Mouse (Mus musculus) stomach, postnatal 0 days (tissue): ENCODE data around the gene Nt5c2. TPM values are rescaled to one million over a fixed set of nuclear protein-coding genes. Genes with fewer than 3 reads are reported as not detected.

Source experiments
- ATAC-seq: fragments of 200-750 bp; cut with Nextera tagmentation; 2 replicates; pipeline ENCODE4 v1.8.0; 2017; ENCODE audit not compliant: low FRiP score, low TSS enrichment
- DNase-seq: peaks from one replicate; pipeline ENCODE4 v3.0.0-alpha.2; 2016; ENCODE audit warnings: low spot score
- H3K27ac ChIP-seq: fragments of 300-500 bp; sonication (generic); replicated peaks from 2 replicates; pipeline ENCODE4 v1.5.1; 2014; ENCODE audit warnings: mild to moderate bottlenecking, control low read depth
- H3K27me3 ChIP-seq: fragments of 300-500 bp; sonication (generic); 2 replicates; pipeline ENCODE4 v1.6.1; 2014; ENCODE audit warnings: low read length; ENCODE audit not compliant: control insufficient read depth, insufficient read depth
- H3K36me3 ChIP-seq: fragments of 300-500 bp; sonication (generic); 2 replicates; pipeline ENCODE4 v1.6.1; 2014; ENCODE audit warnings: low read length, mixed read lengths; ENCODE audit not compliant: control insufficient read depth, insufficient read depth
- H3K4me1 ChIP-seq: fragments of 300-500 bp; sonication (generic); replicated peaks from 2 replicates; pipeline ENCODE4 v1.6.1; 2014; ENCODE audit warnings: antibody characterized with exemption; ENCODE audit not compliant: control insufficient read depth, insufficient read depth
- H3K4me2 ChIP-seq: fragments of 300-500 bp; sonication (generic); replicated peaks from 2 replicates; pipeline ENCODE4 v1.6.1; 2014; ENCODE audit warnings: low read depth, mild to moderate bottlenecking, control low read depth, moderate library complexity
- H3K4me3 ChIP-seq: fragments of 300-500 bp; sonication (generic); 2 replicates; pipeline ENCODE4 v1.5.1; 2014; ENCODE audit warnings: low read depth, low read length, control low read depth
- H3K9ac ChIP-seq: fragments of 300-500 bp; sonication (generic); 2 replicates; pipeline ENCODE4 v1.6.1; 2014; ENCODE audit warnings: mild to moderate bottlenecking, low read length, control low read depth, mixed read lengths
- H3K9me3 ChIP-seq: fragments of 300-500 bp; sonication (generic); 2 replicates; pipeline ENCODE4 v1.6.1; 2016; ENCODE audit warnings: low read length; ENCODE audit not compliant: control insufficient read depth
- CTCF ChIP-seq: IDR thresholded peaks from 2 replicates; pipeline ENCODE4 v1.5.1; 2016; ENCODE audit warnings: antibody characterized with exemption, low read depth, mild to moderate bottlenecking, moderate library complexity
- EP300 ChIP-seq: optimal IDR thresholded peaks from 2 replicates; pipeline ENCODE3; 2016; ENCODE audit warnings: antibody characterized with exemption
- WGBS: fragments of 180-500 bp; shearing (Covaris S2); extraction: QIAGEN DNeasy Blood & Tissue Kit; methylation state at CpG from one replicate; pipeline ENCODE4 v1.1.7; 2014; 5-methylcytosine and 5-hydroxymethylcytosine counted together
- polyA plus RNA-seq: library from polyadenylated mRNA; unstranded; fragments of >200 nt; fragmentation: Nextera tagmentation; extraction: Ambion mirVana; gene quantifications from 2 replicates; pipeline ENCODE4 v1.2.1, GENCODE M21; 2015

The Nt5c2 gene
- polyA plus RNA-seq, 1 experiment from 2014 or later: 70.9 TPM

DNA sequence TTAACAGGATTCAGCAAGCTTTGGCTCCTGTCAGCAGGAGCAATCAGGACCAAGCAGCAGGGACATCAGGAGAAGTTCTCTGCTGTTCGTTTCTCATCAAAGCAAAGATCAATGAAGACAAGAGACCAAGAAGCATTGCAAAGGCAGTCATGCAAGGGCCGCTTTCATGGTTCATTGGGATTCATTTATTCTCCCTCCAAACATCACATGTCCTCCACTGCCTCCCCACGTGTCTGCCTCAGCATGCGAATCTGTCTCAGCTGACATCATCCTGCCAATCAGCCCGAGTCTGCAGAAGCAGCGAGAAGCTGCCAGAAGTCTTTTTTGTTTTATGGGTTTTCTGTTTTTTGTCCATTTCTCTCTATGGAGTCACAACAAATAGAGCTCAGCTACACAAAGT lies 37.5 kb downstream of the Nt5c2 start:
- DNase-seq (no peak), ATAC-seq (no peak)
- H3K4me3 ChIP-seq: no peak overlapping the region
- no peak overlapping the region for H3K4me2 ChIP-seq
- no peaks in the 10 kb centered on the region for H3K4me1 ChIP-seq
- 64% methylated on average over 6 of the region's 6 CpGs for WGBS
- TF ChIP-seq EP300: no peak
- TF ChIP-seq CTCF: no peak
- no peak overlapping the region for H3K9ac ChIP-seq
- no peaks in the 10 kb centered on the region for H3K9me3 ChIP-seq
- H3K27ac ChIP-seq: no peak overlapping the region
- no peaks in the 10 kb centered on the region for H3K36me3 ChIP-seq
- H3K27me3 ChIP-seq: no peaks in the 10 kb centered on the region

DNA sequence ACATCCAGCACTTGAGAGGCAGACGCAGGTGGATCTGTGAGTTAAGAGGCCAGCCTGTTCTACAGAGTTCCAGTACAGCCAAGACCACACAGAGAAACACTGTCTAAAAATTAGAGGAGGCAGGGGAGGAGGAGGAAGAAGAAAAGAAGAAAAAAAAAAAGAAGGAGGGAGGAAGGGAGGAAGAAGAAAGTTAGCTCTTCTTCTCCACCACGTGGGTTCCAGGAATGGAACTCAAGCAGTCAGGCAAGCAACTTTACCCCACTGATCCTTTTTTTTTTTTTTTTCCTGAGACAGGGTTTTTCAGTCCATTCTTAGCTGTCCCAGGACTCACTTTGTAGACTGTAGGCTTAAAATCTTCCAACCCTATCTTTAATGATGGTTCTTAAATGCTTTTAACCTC lies 38.2 kb downstream of the Nt5c2 start:
- H3K36me3 ChIP-seq: no peaks in the 10 kb centered on the region
- no peaks in the 10 kb centered on the region for H3K27me3 ChIP-seq
- H3K9ac ChIP-seq: no peak overlapping the region
- TF ChIP-seq CTCF (no peak), EP300 (no peak)
- H3K4me2 ChIP-seq: no peak overlapping the region
- no peak overlapping the region for H3K27ac ChIP-seq
- no peak for DNase-seq
- no peaks in the 10 kb centered on the region for H3K9me3 ChIP-seq
- H3K4me3 ChIP-seq: no peak overlapping the region
- ATAC-seq: no peak
- 61% methylated on average over 2 of the region's 2 CpGs for WGBS
- H3K4me1 ChIP-seq: no peaks in the 10 kb centered on the region

GRCm38 (mm10) chr19:46975997-46976396 lies 39.0 kb downstream of the Nt5c2 start:
- no peaks in the 10 kb centered on the region for H3K27me3 ChIP-seq
- H3K36me3 ChIP-seq: no peaks in the 10 kb centered on the region
- ATAC-seq (no peak), DNase-seq (no peak)
- no peaks in the 10 kb centered on the region for H3K9me3 ChIP-seq
- no peak for TF ChIP-seq EP300
- no peak for TF ChIP-seq CTCF
- H3K9ac ChIP-seq: no peak overlapping the region
- H3K4me2 ChIP-seq: no peak overlapping the region
- whole genome bisulfite sequencing: 77% methylated on average over 8 of the region's 8 CpGs
- no peak overlapping the region for H3K27ac ChIP-seq
- no peaks in the 10 kb centered on the region for H3K4me1 ChIP-seq
- no peak overlapping the region for H3K4me3 ChIP-seq

DNA sequence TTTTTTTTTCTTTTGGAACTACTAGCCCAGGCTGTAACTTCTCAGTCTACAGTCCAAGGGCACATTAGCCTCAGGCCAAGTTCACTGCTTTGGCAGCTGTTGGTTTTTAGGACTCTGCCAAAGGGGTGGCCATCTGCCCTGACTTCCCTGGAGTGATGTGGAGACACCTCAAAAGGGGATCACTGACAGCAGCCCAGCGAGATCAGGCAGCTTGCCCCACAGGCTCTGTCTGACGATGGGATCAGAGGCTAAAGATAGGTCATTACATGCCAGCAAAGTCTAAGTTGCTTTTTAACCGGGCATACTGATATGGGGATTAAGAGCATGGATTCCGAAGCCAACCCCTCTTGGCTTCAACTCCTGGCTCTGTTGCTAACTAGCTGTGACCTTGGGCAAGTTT lies 39.4 kb downstream of the Nt5c2 start:
- TF ChIP-seq EP300 (no peak), CTCF (no peak)
- ATAC-seq: no peak

GRCm38 (mm10) chr19:46972159-46972558 lies 42.8 kb downstream of the Nt5c2 start:
- Histone ChIP-seq H3K36me3 (no peaks in the 10 kb centered on the region), H3K9ac (no peak overlapping the region), H3K27me3 (no peaks in the 10 kb centered on the region), H3K4me2 (no peak overlapping the region), H3K27ac (no peak overlapping the region), H3K4me1 (no peaks in the 10 kb centered on the region), H3K9me3 (no peaks in the 10 kb centered on the region), H3K4me3 (no peak overlapping the region)
- 0 out of 2 replicates have a peak, but pooled peaks have one; percentile 17 for ATAC-seq
- no peak for TF ChIP-seq EP300
- DNase-seq: no peak
- 89% methylated on average over 3 of the region's 3 CpGs for WGBS

More for the DNA sequence above, 39.4 kb downstream of the Nt5c2 start:
- Histone ChIP-seq H3K27ac (no peak overlapping the region), H3K4me1 (no peaks in the 10 kb centered on the region), H3K9ac (no peak overlapping the region), H3K9me3 (no peaks in the 10 kb centered on the region), H3K4me2 (no peak overlapping the region), H3K36me3 (no peaks in the 10 kb centered on the region), H3K4me3 (no peak overlapping the region), H3K27me3 (no peaks in the 10 kb centered on the region)
- no peak for DNase-seq
- WGBS: 57% methylated on average over 4 of the region's 4 CpGs

DNA sequence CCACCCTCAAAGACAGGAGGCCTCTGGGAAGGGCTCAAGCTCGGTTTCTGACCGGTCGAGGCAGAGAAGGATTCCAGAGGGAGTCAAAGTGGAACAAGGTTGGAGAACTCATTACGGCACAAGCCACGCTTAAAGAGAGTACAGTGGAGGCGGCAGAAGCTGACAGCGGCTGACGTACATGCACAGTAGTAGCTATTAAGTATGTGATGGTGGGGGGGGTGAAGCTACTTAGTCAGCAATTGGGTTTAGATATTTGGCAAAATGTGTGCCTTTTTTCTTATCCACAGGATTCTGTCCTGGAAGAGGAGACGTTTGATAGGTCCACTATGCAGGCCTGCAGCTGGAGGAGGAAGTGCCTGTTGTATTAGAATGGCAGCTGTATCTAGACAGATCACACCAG lies 43.2 kb downstream of the Nt5c2 start:
- no peak for DNase-seq
- peak overlapping the region; percentile 73; the same call in 1 of the 2 replicates for H3K27ac ChIP-seq
- 64% methylated on average over 9 of the region's 9 CpGs for WGBS
- no peak overlapping the region for H3K4me3 ChIP-seq
- no peaks in the 10 kb centered on the region for H3K4me1 ChIP-seq
- no peaks in the 10 kb centered on the region for H3K9me3 ChIP-seq
- no peak for ATAC-seq
- no peak overlapping the region for H3K4me2 ChIP-seq
- no peaks in the 10 kb centered on the region for H3K27me3 ChIP-seq
- TF ChIP-seq CTCF (no peak), EP300 (no peak)
- no peak overlapping the region for H3K9ac ChIP-seq
- no peaks in the 10 kb centered on the region for H3K36me3 ChIP-seq
